Mouse (Mus musculus): Measurements from ENCODE around the gene Ppib. TPM values are rescaled to one million over a fixed set of nuclear protein-coding genes. Genes with fewer than 3 reads are reported as not detected.

The Ppib gene
- polyA plus RNA-seq, 1 experiment = 154 TPM

DNA sequence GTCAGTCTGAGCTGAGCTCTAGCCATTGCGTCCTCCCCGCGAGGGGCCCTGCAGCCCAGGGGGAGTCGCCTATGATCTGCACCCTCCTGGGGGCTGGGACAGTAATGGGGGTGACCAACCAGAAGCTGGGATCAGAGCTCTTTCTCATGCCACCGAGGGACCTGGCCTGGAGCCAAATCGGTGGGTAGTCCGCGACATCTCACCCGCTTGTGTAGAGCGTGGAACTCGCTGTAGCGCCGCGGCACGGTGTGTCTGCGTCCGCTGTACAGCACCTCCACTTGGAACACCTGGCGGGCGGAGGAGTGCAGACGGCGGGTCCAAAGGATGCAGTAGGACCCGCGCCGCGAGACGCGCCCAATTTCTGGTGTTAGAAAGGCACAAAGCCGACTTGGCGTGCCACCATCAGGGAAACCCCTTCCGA lies 9.0 kb downstream of the Ppib start:
- Histone ChIP-seq H3K4me3 (ENCODE audit: control insufficient read depth, insufficient read depth, low read length) (peak overlapping the region; percentile 31), H3K4me1 (replicated peaks; ENCODE audit: control insufficient read depth, insufficient read depth, low read length) (peaks cover 10% of the 10 kb centered on the region), H3K27me3 (ENCODE audit: control insufficient read depth, insufficient read depth, low read length) (peaks cover 18% of the 10 kb centered on the region), H3K36me3 (ENCODE audit: control insufficient read depth, insufficient read depth, low read length) (peaks cover 11% of the 10 kb centered on the region), H3K27ac (ENCODE audit: control insufficient read depth, insufficient read depth, low read length) (no peak overlapping the region)
- DNase-seq = peak; percentile 7
- TF ChIP-seq POLR2A (IDR thresholded peaks at IDR 0.05; ENCODE audit: control insufficient read depth, extremely low read depth, insufficient read depth, low read length, poor library complexity) (no peak), CTCF (IDR thresholded peaks at IDR 0.05; ENCODE audit: borderline replicate concordance, control insufficient read depth, extremely low read depth, insufficient read depth, low read length, poor library complexity) (no peak)
- WGBS = 3% methylated on average over 30 of the region's 30 CpGs

DNA sequence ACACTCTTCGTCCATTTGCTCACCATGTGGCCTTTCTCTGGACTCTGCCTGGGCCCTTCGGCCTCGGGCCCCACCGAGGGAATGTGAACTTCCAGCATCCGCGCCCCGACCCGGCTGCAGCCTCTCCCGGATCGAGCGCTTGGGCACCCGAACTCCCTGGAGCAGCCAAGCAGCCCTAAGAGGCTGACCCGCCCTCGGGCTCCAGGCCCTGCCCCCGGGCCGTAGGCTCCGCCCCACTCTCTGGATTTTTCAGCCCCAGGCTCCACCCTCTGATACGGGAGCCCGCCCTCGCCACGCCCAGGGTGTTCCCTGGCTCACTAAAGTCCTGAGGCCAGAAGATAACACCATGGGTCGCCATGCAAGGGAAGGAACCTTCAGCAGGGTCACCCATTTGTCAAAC lies 9.6 kb downstream of the Ppib start, which contains the start of gene Snx22:
Gene Snx22 (minus strand): TSS at position 137 of the 400 bp plus-strand sequence.
- peak; percentile 60 for DNase-seq
- Histone ChIP-seq H3K27me3 (ENCODE audit: control insufficient read depth, insufficient read depth, low read length) (peaks cover 18% of the 10 kb centered on the region), H3K36me3 (ENCODE audit: control insufficient read depth, insufficient read depth, low read length) (peaks cover 8% of the 10 kb centered on the region), H3K27ac (ENCODE audit: control insufficient read depth, insufficient read depth, low read length) (no peak within 1 kb of the TSS), H3K4me3 (ENCODE audit: control insufficient read depth, insufficient read depth, low read length) (peak within 1 kb of the TSS; percentile 31), H3K4me1 (replicated peaks; ENCODE audit: control insufficient read depth, insufficient read depth, low read length) (peaks cover 10% of the 10 kb centered on the region)
- WGBS = 1% methylated on average over 22 of the region's 22 CpGs
- TF ChIP-seq POLR2A (IDR thresholded peaks at IDR 0.05; ENCODE audit: control insufficient read depth, extremely low read depth, insufficient read depth, low read length, poor library complexity) (no peak), CTCF (IDR thresholded peaks at IDR 0.05; ENCODE audit: borderline replicate concordance, control insufficient read depth, extremely low read depth, insufficient read depth, low read length, poor library complexity) (no peak)

DNA sequence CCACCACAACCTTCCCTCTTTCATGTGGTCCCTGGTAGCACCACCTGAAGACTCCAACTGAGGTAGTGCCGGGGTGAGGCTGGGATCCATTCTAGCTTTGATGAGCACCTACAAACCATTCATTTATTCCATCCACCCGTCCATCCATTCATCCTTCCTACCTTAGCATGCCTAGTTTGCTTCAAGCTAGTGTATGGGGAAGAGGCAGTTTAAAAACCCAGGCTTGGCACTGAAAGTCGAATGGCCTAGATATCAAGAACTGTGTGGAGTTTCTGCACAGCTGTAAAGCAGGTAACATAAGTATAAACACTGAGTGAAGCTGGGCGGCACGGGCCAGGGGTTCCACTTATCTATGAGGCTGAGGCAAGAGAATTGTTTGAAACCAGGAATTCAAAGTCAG lies 10.1 kb downstream of the Ppib start:
- Histone ChIP-seq H3K27ac (ENCODE audit: control insufficient read depth, insufficient read depth, low read length) (no peak overlapping the region), H3K27me3 (ENCODE audit: control insufficient read depth, insufficient read depth, low read length) (peaks cover 18% of the 10 kb centered on the region), H3K4me1 (replicated peaks; ENCODE audit: control insufficient read depth, insufficient read depth, low read length) (peaks cover 10% of the 10 kb centered on the region), H3K4me3 (ENCODE audit: control insufficient read depth, insufficient read depth, low read length) (no peak overlapping the region), H3K36me3 (ENCODE audit: control insufficient read depth, insufficient read depth, low read length) (peaks cover 6% of the 10 kb centered on the region)
- no peak for DNase-seq
- TF ChIP-seq CTCF (IDR thresholded peaks at IDR 0.05; ENCODE audit: borderline replicate concordance, control insufficient read depth, extremely low read depth, insufficient read depth, low read length, poor library complexity) (no peak), POLR2A (IDR thresholded peaks at IDR 0.05; ENCODE audit: control insufficient read depth, extremely low read depth, insufficient read depth, low read length, poor library complexity) (no peak)
- WGBS = 77% methylated on average over 5 of the region's 5 CpGs

DNA sequence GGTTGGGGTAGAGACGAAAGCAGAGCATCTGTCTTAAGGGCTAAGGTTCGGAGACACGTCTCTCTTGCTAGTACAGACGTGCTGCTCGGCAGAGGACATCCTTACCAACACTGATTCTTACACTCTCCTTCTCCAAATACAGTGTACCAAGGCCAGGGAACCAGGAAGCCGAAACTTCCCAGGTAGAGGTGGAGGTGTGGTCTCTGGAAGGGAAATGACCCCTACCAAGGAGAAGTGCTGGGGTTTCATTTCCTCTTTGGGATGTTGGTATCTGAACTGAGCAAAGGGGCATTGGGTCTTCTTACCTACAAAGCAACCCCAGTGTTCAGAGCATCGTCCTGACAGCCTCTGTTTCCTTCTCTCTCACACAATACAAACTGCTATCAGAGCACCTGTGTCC lies 12.7 kb downstream of the Ppib start:
- Histone ChIP-seq H3K36me3 (ENCODE audit: control insufficient read depth, insufficient read depth, low read length) (no peaks in the 10 kb centered on the region), H3K4me3 (ENCODE audit: control insufficient read depth, insufficient read depth, low read length) (no peak overlapping the region), H3K4me1 (replicated peaks; ENCODE audit: control insufficient read depth, insufficient read depth, low read length) (peaks cover 10% of the 10 kb centered on the region), H3K27me3 (ENCODE audit: control insufficient read depth, insufficient read depth, low read length) (peaks cover 18% of the 10 kb centered on the region), H3K27ac (ENCODE audit: control insufficient read depth, insufficient read depth, low read length) (no peak overlapping the region)
- no peak for TF ChIP-seq POLR2A (IDR thresholded peaks at IDR 0.05; ENCODE audit: control insufficient read depth, extremely low read depth, insufficient read depth, low read length, poor library complexity)
- TF ChIP-seq CTCF (IDR thresholded peaks at IDR 0.05; ENCODE audit: borderline replicate concordance, control insufficient read depth, extremely low read depth, insufficient read depth, low read length, poor library complexity) = no peak
- no peak for DNase-seq
- 76% methylated on average over 7 of the region's 7 CpGs for WGBS

DNA sequence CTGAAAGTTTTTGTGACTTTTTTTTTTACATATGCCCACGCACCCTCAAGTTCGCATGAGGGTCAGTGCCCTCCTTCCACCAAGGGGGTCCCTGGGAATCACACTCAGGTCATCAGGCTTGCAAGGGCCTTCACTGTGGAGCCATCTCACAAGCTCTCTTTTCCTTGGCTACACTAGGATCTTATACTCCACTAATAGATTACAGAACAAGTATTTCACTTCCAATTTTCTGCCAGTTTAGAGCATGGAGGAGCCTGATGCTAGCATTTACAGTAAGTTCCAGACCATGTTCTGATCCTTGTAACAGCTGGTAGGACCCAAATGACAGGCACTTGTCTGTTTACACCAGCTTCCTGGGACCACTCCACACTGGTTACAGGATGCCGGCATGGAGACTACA lies 18.1 kb downstream of the Ppib start:
- no peak for DNase-seq
- TF ChIP-seq CTCF (IDR thresholded peaks at IDR 0.05; ENCODE audit: borderline replicate concordance, control insufficient read depth, extremely low read depth, insufficient read depth, low read length, poor library complexity) (no peak), POLR2A (IDR thresholded peaks at IDR 0.05; ENCODE audit: control insufficient read depth, extremely low read depth, insufficient read depth, low read length, poor library complexity) (no peak)
- Histone ChIP-seq H3K36me3 (ENCODE audit: control insufficient read depth, insufficient read depth, low read length) (no peaks in the 10 kb centered on the region), H3K27me3 (ENCODE audit: control insufficient read depth, insufficient read depth, low read length) (no peaks in the 10 kb centered on the region; the same call in 1 of the 2 replicates), H3K4me1 (replicated peaks; ENCODE audit: control insufficient read depth, insufficient read depth, low read length) (no peaks in the 10 kb centered on the region), H3K27ac (ENCODE audit: control insufficient read depth, insufficient read depth, low read length) (no peak overlapping the region), H3K4me3 (ENCODE audit: control insufficient read depth, insufficient read depth, low read length) (no peak overlapping the region)
- 82% methylated on average over 3 of the region's 3 CpGs for WGBS

DNA sequence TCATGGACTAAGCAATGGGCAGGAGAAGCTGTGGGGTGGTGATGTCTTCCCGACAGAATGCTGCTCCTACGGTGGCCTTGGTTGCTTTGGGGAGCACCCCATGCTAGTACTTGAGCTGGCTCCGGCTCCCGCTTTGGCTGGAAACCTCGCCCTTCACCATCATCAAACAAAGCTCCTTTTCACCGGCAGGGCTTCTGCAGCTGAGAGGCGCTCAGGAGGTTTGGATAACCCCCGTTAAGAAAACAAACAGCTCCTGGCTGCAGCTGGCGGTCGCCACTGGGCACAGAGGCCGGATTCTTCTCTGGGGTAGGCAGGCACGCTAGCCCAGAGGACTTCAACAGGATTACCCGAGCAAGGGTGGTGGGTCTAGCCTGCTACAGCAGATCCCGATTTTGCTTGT lies 18.5 kb downstream of the Ppib start:
- TF ChIP-seq POLR2A (IDR thresholded peaks at IDR 0.05; ENCODE audit: control insufficient read depth, extremely low read depth, insufficient read depth, low read length, poor library complexity) (no peak), CTCF (IDR thresholded peaks at IDR 0.05; ENCODE audit: borderline replicate concordance, control insufficient read depth, extremely low read depth, insufficient read depth, low read length, poor library complexity) (no peak)
- Histone ChIP-seq H3K4me3 (ENCODE audit: control insufficient read depth, insufficient read depth, low read length) (no peak overlapping the region), H3K4me1 (replicated peaks; ENCODE audit: control insufficient read depth, insufficient read depth, low read length) (no peaks in the 10 kb centered on the region), H3K36me3 (ENCODE audit: control insufficient read depth, insufficient read depth, low read length) (no peaks in the 10 kb centered on the region), H3K27ac (ENCODE audit: control insufficient read depth, insufficient read depth, low read length) (no peak overlapping the region), H3K27me3 (ENCODE audit: control insufficient read depth, insufficient read depth, low read length) (no peaks in the 10 kb centered on the region; the same call in 1 of the 2 replicates)
- DNase-seq = no peak
- 61% methylated on average over 14 of the region's 14 CpGs for WGBS

All from thymus, adult 2 months (tissue).